Mouse (Mus musculus): Measurements from ENCODE around the gene Ercc5. TPM values are rescaled to one million over a fixed set of nuclear protein-coding genes. Genes with fewer than 3 reads are reported as not detected.

Ercc5 gene
- polyA plus RNA-seq, 1 experiment: 18.7 TPM

GRCm38 (mm10) chr1:44217118-44217517 lies 69.6 kb downstream of the Ercc5 start:
- no peak for TF ChIP-seq CTCF (IDR thresholded peaks at IDR 0.05; ENCODE audit: extremely low read depth, insufficient read depth, low read length)
- TF ChIP-seq POLR2A (IDR thresholded peaks at IDR 0.05; ENCODE audit: extremely low read depth, insufficient read depth, low read length): no peak
- no peaks in the 10 kb centered on the region for H3K4me1 ChIP-seq (ENCODE audit: control insufficient read depth, insufficient read depth, low read length)
- no peak overlapping the region for H3K27ac ChIP-seq (ENCODE audit: insufficient read depth, low read length)
- H3K4me3 ChIP-seq (ENCODE audit: insufficient read depth, low read length): no peak overlapping the region

GRCm38 (mm10) chr1:44218876-44219275 lies 71.3 kb downstream of the Ercc5 start, which contains the start of gene Mettl21e:
TSS of gene Mettl21e (minus strand) at chr1:44218961.
- Histone ChIP-seq H3K27ac (ENCODE audit: insufficient read depth, low read length) (0 out of 2 replicates have a peak within 1 kb of the TSS, but pooled peaks have one; percentile 65), H3K4me3 (ENCODE audit: insufficient read depth, low read length) (no peak within 1 kb of the TSS), H3K4me1 (ENCODE audit: control insufficient read depth, insufficient read depth, low read length) (no peaks in the 10 kb centered on the region)
- no peak for TF ChIP-seq CTCF (IDR thresholded peaks at IDR 0.05; ENCODE audit: extremely low read depth, insufficient read depth, low read length)
- no peak for TF ChIP-seq POLR2A (IDR thresholded peaks at IDR 0.05; ENCODE audit: extremely low read depth, insufficient read depth, low read length)

GRCm38 (mm10) chr1:44229044-44229443 lies 81.5 kb downstream of the Ercc5 start:
- Histone ChIP-seq H3K27ac (ENCODE audit: insufficient read depth, low read length) (no peak overlapping the region), H3K4me3 (ENCODE audit: insufficient read depth, low read length) (no peak overlapping the region), H3K4me1 (ENCODE audit: control insufficient read depth, insufficient read depth, low read length) (no peaks in the 10 kb centered on the region; the same call in 1 of the 2 replicates)
- no peak for TF ChIP-seq POLR2A (IDR thresholded peaks at IDR 0.05; ENCODE audit: extremely low read depth, insufficient read depth, low read length)
- TF ChIP-seq CTCF (IDR thresholded peaks at IDR 0.05; ENCODE audit: extremely low read depth, insufficient read depth, low read length): peak; percentile 50

Other genes with a start within 250 kb of the Ercc5 start
- gene Tpp2, start 214.1 kb upstream of the Ercc5 start, polyA plus RNA-seq (2012; rRNA removed): 25.8 and 25.9 TPM in 2 replicates
- 0.02 and 0.08 TPM in 2 replicates for gene Mettl21c, start 127.7 kb upstream of the Ercc5 start, polyA plus RNA-seq (2012; rRNA removed)
- gene Gm8251, start 85.8 kb upstream of the Ercc5 start, polyA plus RNA-seq (2012; rRNA removed): not detected in 2 replicates
- 6.5 and 6.6 TPM in 2 replicates for gene Tex30, start 45.3 kb upstream of the Ercc5 start, polyA plus RNA-seq (2012; rRNA removed)
- 13.8 and 14.8 TPM in 2 replicates for gene Kdelc1, start 28.9 kb upstream of the Ercc5 start, polyA plus RNA-seq (2012; rRNA removed)
- 11.8 and 13.1 TPM in 2 replicates for gene Bivm, start 28.8 kb upstream of the Ercc5 start, polyA plus RNA-seq (2012; rRNA removed)
- gene Mettl21e, start 71.2 kb downstream of the Ercc5 start, polyA plus RNA-seq (2012; rRNA removed): 0.08 TPM in 1 of 2 replicates, not detected in the other

Measured in cortical plate, adult 2 months (tissue).